Mouse (Mus musculus): ENCODE measurements at regions not wholly inside any gene's neighbourhood (a gene's known extent, or its start where the extent isn't known, plus 50 kb on each side); places are given as distances from the start of the nearest gene placed in this dataset.

GRCm38 (mm10) chr14:101382838-101383237 lies 182.7 kb upstream of the Prr30 start:
- intact Hi-C loops (cut with DNase I): no loop called here

GRCm38 (mm10) chr14:101381943-101382342 lies 181.8 kb upstream of the Prr30 start:
- intact Hi-C loops (cut with DNase I): no loop called here
- DNase-seq (ENCODE audit: low spot score in 2 of 2): no peak

More at GRCm38 (mm10) chr14:101382838-101383237, 182.7 kb upstream of the Prr30 start:
- no peak for DNase-seq (ENCODE audit: low spot score in 2 of 2)

- intact Hi-C loops (cut with DNase I): loop anchor here (2.0 to 5.0 kb wide), 2 partner anchors 1362 to 1447 kb away; no protein-coding TSS in a partner anchor
- no peak for DNase-seq (ENCODE audit: low spot score in 2 of 2)
Measured at GRCm38 (mm10) chr14:101379663-101380006, 179.5 kb upstream of the Prr30 start.

GRCm38 (mm10) chr14:101378965-101379662 lies 179.0 kb upstream of the Prr30 start:
- DNase-seq (ENCODE audit: low spot score in 2 of 2): peak; percentile 80 to 82
- intact Hi-C loops (cut with DNase I): loop anchor here (2.0 to 5.0 kb wide), 2 partner anchors 1362 to 1446 kb away; no protein-coding TSS in a partner anchor

GRCm38 (mm10) chr14:101378545-101378944 lies 178.4 kb upstream of the Prr30 start:
- intact Hi-C loops (cut with DNase I): loop anchor here (2.0 to 5.0 kb wide), 2 partner anchors 1361 to 1446 kb away; no protein-coding TSS in a partner anchor

GRCm38 (mm10) chr14:101376690-101377089 lies 176.6 kb upstream of the Prr30 start:
- no peak for DNase-seq (ENCODE audit: low spot score in 2 of 2)
- intact Hi-C loops (cut with DNase I): loop anchor here (5.0 kb wide), 1 partner anchor 1359 kb away; no protein-coding TSS in a partner anchor

More at GRCm38 (mm10) chr14:101378545-101378944, 178.4 kb upstream of the Prr30 start:
- no peak for DNase-seq (ENCODE audit: low spot score in 2 of 2)

GRCm38 (mm10) chr14:101375833-101376232 lies 175.7 kb upstream of the Prr30 start:
- DNase-seq (ENCODE audit: low spot score in 2 of 2): no peak
- intact Hi-C loops (cut with DNase I): loop anchor here (5.0 kb wide), 1 partner anchor 1359 kb away; no protein-coding TSS in a partner anchor

- intact Hi-C loops (cut with DNase I): no loop called here
- no peak for DNase-seq (ENCODE audit: low spot score in 2 of 2)
Measured at GRCm38 (mm10) chr14:101373864-101374263, 173.7 kb upstream of the Prr30 start.

- DNase-seq (ENCODE audit: low spot score in 2 of 2): no peak
- intact Hi-C loops (cut with DNase I): no loop called here
Measured at GRCm38 (mm10) chr14:101359860-101360259, 159.7 kb upstream of the Prr30 start.

- intact Hi-C loops (cut with DNase I): no loop called here
Measured at GRCm38 (mm10) chr14:101353009-101353378, 152.9 kb upstream of the Prr30 start.

GRCm38 (mm10) chr14:101352046-101353008 lies 152.2 kb upstream of the Prr30 start:
- DNase-seq (ENCODE audit: low spot score in 2 of 2): peak; percentile 24 to 26
- intact Hi-C loops (cut with DNase I): no loop called here

More at GRCm38 (mm10) chr14:101353009-101353378, 152.9 kb upstream of the Prr30 start:
- DNase-seq (ENCODE audit: low spot score in 2 of 2): no peak

- no peak for DNase-seq (ENCODE audit: low spot score in 2 of 2)
- intact Hi-C loops (cut with DNase I): no loop called here
Measured at GRCm38 (mm10) chr14:101340331-101340730, 140.2 kb upstream of the Prr30 start.

GRCm38 (mm10) chr14:101332015-101332414 lies 131.9 kb upstream of the Prr30 start:
- DNase-seq (ENCODE audit: low spot score in 2 of 2): no peak
- intact Hi-C loops (cut with DNase I): no loop called here

- peak in 1 of 2 experiments; percentile 10 for DNase-seq (ENCODE audit: low spot score in 2 of 2)
Measured at GRCm38 (mm10) chr14:101327421-101327820, 127.3 kb upstream of the Prr30 start.

GRCm38 (mm10) chr14:101326477-101326941 lies 126.4 kb upstream of the Prr30 start:
- intact Hi-C loops (cut with DNase I): no loop called here
- no peak for DNase-seq (ENCODE audit: low spot score in 2 of 2)

More at GRCm38 (mm10) chr14:101327421-101327820, 127.3 kb upstream of the Prr30 start:
- intact Hi-C loops (cut with DNase I): no loop called here

- DNase-seq (ENCODE audit: low spot score in 2 of 2): no peak
- intact Hi-C loops (cut with DNase I): no loop called here
Measured at GRCm38 (mm10) chr14:101323361-101323760, 123.2 kb upstream of the Prr30 start.

GRCm38 (mm10) chr14:101307920-101308319 lies 107.8 kb upstream of the Prr30 start:
- peak in 1 of 2 experiments; percentile 24 for DNase-seq (ENCODE audit: low spot score in 2 of 2)
- intact Hi-C loops (cut with DNase I): no loop called here

GRCm38 (mm10) chr14:101304487-101305032 lies 104.4 kb upstream of the Prr30 start:
- intact Hi-C loops (cut with DNase I): no loop called here
- DNase-seq (ENCODE audit: low spot score in 2 of 2): no peak

GRCm38 (mm10) chr14:101297841-101298240 lies 97.7 kb upstream of the Prr30 start:
- intact Hi-C loops (cut with DNase I): no loop called here
- no peak for DNase-seq (ENCODE audit: low spot score in 2 of 2)

GRCm38 (mm10) chr14:101294693-101295092 lies 94.6 kb upstream of the Prr30 start:
- peak; percentile 47 to 73 for DNase-seq (ENCODE audit: low spot score in 2 of 2)
- intact Hi-C loops (cut with DNase I): no loop called here

Data from left cerebral cortex, postnatal 25 days (tissue).